Mouse (Mus musculus) yolk sac, embryonic 10.5 days (tissue): ENCODE results near the gene Zfp346.
A peak's percentile ranks its signal among the peaks of the same experiment; 100 is the strongest.

Experiments used
- DNase-seq: peaks from one replicate; pipeline ENCODE4 v3.0.0-alpha.2; 2017; ENCODE audit warnings: low spot score

Zfp346 gene

DNA sequence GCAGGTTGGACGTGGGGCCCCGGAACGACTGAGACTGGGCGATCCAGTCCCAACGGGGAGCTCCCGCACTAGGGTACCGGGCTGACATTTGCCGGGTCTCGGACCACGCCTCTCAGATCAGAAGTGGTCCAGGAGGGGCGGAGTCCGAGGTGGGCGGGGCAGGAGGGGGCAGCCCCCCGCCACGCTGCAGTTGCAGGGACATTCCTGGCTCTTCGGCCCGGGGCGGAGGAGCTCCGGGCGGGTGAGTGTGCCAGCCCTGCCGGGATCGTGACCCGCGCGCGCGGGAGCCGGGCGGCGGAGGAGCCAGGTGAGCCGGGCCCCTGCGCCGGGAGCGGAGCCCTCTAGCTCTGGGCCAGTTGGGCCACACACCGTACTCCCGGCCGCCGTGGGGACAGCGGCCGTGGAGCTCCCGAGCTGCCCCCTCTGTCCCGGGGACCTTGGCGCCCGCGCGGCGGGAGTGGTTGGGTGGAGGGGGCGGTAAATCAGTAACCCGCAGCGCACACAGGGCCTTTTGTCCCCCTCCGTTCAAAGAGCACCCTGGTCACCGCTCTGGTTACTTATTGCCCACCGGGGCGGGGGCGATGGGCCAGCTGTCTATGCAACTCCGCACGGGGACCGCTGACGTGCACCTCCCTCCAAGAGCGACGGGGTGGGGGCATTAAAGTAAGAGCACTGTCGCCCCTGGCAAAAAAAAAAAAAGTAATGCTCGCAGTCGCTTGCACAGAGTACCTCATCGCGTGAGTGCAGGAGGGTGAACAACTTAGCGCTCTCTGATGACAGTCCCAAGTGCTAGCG, 47.7 kb downstream of the Zfp346 start, which contains the start of gene Fgfr4:
Fgfr4 (plus strand) TSS at position 20 of the 795 bp plus-strand sequence.
- peak; percentile 92 for DNase-seq

DNA sequence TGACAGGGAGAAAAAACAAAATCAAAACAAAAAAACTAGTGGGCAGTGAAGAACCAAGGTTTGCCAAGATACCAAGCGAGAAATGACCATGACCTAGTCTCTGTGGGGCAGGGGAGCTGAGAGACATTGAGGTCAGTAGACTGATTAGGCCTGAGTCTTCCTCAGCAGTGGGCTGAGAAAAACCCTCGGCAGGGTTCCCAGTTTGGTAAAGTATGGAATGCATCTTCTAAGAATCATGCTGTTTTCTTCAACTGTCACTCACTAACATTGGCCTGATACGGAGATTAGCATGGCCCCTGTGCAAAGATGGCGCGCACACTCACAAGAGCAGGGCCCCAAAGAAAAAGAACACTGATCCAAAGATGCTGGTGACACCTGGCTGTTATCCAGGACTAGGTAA, 48.8 kb downstream of the Zfp346 start:
- no peak for DNase-seq

DNA sequence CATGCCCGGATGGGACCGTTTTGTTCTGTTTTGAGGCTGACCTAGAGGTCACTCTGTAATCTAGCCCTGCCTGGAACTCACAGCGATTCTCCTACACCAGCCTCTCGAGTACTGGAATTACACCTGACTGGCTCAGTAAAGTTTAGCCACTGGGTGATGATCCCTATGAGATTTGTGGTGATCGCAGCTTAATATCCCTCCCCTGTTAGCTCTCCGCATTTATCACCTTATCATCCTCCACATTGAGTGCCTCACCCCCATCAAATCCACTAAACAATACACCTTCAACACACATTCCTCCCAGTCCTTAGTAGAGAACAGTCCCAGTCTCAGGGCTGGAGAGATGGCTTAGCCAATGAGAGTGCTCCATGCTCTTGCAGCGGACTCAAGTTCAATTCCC, 57.3 kb downstream of the Zfp346 start:
- DNase-seq: no peak

DNA sequence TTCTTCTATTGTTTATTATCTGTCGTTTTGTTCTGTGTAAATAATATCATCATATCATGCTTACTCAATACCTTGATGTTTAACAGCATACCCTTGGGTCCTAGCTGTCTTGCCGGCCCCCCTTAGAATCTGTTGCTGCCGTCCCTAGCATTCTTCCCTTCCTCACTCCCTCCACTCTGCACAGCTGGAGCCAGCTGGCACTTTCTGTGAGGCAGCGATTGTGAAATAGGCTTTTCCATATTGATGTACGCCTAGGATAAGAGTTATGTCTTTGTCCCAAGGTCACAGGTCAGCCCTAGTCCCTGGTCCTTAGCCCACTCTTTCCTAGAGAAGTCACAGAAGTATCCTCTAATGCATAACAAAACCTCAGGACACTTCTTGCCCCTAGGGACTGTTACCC, 58.4 kb downstream of the Zfp346 start:
- DNase-seq: no peak

DNA sequence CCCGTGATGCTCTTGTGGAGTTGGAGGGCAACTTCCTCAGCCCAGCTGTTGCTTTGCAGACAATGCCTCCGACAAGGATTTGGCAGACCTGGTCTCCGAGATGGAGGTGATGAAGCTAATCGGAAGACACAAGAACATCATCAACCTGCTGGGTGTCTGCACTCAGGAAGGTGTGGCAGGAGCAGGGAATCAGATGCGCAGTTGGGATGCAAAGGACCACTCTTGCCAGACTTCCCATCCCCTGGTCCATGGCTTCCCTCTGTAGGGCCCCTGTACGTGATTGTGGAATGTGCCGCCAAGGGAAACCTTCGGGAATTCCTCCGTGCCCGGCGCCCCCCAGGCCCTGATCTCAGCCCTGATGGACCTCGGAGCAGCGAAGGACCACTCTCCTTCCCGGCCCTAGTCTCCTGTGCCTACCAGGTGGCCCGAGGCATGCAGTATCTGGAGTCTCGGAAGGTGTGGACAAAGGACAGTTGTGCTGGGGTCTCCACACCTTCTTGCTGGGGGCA, 60.8 kb downstream of the Zfp346 start:
- no peak for DNase-seq

DNA sequence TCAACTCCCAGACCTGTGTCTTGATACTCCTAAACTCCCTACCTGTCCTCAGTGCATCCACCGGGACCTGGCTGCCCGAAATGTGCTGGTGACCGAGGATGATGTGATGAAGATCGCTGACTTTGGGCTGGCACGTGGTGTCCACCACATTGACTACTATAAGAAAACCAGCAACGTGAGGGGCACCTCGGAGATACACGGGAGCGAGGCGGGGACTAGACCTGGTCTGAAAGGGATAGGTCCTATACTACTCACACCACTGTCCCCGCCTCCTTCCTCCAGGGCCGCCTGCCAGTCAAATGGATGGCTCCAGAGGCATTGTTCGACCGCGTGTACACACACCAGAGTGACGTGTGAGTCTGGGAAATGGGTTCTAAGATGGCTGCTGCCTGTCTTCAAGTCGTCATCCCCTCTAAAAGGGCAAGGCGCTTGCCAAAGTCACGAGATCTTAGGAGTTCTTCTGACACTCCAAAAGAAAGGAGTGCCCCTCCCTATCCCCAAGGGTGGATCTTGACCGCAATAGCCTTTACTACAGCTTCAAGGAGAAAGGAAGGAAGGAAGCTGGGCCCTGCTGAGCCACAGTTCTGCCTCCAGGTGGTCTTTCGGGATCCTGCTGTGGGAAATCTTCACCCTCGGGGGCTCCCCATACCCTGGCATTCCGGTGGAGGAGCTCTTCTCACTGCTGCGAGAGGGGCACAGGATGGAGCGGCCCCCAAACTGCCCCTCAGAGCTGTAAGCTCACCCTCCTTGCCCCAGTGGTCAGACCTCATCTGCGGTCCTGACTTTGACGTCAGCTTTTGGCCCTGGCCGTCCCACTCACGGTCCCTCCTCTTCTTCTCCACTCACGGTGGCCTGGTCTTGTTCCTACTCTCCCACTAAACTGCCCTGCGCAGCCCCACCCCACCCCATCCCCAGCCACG, 62.0 kb downstream of the Zfp346 start:
- no peak for DNase-seq

DNA sequence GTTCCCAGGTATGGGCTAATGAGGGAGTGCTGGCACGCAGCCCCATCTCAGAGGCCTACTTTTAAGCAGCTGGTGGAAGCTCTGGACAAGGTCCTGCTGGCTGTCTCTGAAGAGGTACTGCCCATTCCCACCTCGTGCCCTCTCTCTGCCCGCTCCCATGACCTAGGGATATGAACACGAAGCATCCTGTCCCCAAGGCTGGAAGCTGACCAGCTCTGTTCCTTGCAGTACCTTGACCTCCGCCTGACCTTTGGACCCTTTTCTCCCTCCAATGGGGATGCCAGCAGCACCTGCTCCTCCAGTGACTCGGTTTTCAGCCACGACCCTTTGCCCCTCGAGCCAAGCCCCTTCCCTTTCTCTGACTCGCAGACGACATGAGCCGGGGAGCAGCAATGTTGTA, 62.7 kb downstream of the Zfp346 start:
- no peak for DNase-seq

DNA sequence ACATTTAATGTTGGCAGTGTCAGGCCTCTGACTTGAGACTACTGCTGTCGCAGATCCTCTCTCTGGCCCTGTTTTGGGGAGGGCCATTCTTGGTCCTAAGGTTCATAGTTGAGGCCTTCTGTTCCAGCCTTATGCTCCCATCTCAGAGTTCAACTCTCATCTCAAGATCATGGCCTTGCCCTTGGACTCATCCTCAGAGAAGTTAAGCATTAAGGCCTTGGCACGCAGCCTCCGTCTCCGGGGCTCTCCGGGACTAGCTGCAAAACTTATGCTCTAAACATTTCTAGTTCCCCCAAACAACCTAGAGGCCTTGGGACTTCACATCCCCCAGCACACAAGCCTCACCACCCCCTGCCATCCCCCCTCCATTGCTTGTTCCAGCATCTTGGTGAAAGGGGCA, 63.1 kb downstream of the Zfp346 start:
- no peak for DNase-seq

DNA sequence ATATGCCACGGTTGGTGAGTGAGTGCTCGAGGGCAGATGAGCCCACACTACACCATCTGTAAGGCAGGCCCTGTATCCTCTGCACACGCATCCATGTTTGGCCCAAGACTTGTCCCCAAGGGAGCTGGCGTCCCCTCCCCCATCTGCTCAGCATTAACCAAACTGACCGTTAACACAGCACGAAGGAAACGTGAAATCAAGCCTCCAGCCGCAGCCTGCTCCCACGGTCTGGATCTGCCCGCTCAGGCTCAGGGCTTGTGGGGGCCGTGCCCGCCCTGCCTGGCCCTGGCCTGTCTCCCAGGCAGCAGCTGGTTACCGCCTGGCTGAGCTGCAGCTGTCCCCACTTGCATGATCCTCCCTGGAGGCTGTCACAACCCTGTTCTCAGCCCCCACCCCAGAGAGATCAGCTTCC, 63.9 kb downstream of the Zfp346 start:
- no peak for DNase-seq

DNA sequence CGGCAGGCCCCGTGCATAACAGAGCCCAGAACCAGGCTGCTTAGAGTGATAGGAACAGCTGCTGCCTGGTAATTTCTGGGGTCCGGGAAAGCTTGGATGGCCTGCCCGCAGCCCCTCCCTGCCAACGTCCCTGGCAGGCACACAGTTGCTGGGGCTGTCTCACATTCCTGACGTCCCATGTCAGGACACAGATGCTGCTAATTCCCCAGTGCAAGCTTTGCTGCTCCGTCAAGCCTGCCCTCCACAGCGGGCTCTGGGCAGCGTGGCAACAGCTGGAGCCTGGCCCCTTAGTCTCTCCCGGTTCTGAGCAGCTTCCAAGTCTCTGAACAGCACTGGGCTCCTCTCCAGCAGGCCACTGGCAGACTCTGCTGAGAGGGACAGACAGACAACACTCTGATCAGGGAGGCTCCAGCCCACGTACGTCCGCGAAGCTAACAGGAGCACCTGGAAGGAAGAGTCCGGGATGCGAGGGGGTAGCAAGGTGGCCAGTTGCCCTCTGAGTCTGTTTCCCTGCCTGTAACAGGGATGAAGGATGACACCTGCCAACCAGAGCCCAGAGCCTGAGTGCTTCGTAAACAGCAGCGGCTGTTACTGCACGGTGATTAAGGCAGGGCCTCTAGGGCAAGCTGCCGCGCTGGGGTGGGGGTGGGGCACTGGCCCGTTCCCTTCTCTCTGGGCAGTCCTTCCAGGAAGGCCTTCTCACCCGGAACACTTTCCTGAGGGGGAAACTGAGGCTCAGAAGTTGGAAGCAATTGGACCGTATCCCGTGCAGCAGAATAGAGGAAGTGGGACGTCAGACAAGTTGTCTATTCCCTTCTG, 66.6 kb downstream of the Zfp346 start:
- peak; percentile 44 for DNase-seq

DNA sequence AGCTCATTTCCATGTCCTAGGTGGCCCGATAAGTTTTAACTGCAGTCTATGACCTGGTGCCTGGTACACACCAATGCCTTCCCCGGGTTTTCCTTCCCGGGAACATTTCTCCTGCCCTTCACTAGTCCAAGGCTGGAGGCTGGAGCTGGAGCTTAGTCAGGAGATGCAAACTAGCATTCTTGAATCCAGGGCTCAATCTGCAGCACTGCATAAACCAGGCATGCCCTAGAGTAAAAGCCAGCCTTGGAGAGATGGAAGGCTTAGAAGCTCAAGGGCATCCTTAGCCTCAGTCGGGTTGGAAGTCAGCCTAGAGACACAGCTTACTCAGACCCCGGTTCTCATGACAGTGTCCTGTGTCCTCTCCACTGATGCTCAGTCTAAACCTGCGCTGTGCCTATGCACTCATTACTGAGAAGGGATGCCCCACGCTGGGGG, 67.2 kb downstream of the Zfp346 start:
- no peak for DNase-seq

DNA sequence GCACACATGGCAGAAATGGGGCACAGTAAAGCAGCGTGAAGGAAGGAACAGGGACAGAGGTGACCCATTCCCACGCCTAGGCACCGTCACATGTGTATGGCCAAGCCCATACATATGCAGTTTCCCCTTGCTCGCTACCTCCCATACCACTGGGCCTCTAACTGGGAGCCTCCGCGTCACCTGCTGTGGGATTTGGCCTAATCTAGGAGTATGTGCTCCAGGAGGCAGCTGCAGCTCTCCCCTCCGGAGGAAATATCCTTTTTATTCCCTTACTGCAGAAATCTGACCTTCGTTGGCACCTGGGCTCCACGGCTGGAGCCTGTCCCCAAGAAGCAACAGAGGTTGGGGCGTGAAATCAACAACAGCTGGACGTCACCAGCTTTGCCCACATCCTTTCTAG, 69.2 kb downstream of the Zfp346 start:
- DNase-seq: no peak

DNA sequence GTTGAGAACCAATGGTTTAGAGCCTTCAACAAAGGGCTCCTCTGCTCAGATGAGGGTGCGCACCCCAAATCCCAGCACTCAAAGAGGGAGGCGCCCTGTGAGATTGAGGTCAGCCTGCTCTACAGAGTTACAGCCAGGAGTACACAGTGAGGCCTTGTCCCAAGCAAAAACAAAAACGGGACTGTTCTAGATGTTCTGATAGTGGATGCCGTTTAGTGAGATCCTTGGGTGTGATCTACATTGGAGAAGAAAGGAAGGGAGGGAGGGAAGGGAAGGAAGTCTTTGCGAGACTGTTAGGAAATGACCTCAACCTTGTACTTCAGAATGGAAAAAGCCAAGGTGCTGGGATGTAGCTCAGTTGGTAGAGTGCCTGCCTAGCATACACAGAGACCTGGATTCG, 71.2 kb downstream of the Zfp346 start:
- DNase-seq: no peak

DNA sequence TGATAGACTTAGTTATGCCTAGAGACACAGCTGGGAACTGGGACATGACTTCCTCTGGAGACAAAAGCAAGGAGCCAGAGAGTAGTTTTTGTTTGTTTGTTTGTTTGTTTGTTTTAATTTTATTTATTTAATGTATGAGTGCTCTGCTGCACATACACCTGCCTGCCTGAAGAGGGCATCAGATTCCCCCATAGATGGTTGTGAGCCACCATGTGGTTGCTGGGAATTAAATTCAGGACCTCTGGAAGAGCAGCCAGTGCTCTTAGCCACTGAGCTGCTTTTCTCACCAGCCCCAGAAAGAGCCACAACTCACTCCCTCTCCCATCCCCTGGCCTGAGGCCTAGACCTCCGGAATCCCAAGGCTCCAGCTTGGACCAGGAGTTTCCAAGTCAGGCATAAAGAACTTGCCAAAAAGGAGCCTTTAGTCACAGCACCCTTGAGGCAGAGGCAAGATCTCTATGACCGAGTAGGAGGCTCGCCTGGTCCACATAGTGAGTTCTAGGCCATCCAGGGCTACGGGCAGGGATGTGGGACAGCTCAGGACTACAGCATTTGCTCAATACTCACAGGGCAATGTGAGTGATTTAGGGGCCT, 72.9 kb downstream of the Zfp346 start:
- no peak for DNase-seq

DNA sequence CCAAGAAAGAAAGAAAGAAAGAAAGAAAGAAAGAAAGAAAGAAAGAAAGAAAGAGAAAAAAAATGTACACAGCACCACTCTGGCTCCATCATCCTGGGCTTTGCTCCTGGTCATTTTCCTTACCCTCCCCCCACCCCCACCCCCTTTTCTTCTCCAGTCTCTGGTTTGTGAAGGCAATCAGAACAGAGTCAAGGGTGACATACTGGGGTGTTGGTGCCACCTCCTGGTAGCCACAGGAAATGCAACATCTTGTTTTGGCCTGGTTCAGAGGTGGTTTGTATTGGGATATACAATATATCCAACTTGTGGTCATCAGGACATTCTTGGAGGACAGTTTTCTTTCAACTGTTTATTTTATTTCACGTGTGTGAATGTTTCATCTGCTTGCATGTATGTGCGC, 73.4 kb downstream of the Zfp346 start:
- DNase-seq: peak; percentile 66

DNA sequence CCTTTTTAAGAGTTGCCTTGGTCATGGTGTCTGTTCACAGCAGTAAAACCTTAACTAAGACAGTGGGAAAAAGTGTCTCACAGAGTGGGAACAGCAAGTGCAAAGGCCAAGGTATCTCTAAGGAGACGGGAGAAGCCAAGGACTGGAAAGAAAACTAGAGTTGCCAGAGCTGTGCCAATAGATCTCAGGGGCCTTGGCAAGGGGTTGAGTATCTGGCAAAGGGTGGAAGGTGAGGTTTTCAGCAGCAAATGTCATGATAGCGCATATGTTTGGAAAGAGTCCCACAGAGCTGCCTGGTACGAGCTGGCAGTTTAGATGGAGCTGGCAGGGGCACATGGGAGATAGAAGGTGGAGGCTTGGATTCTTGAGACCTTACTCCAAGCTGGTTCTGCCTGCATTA, 74.5 kb downstream of the Zfp346 start:
- DNase-seq: no peak

DNA sequence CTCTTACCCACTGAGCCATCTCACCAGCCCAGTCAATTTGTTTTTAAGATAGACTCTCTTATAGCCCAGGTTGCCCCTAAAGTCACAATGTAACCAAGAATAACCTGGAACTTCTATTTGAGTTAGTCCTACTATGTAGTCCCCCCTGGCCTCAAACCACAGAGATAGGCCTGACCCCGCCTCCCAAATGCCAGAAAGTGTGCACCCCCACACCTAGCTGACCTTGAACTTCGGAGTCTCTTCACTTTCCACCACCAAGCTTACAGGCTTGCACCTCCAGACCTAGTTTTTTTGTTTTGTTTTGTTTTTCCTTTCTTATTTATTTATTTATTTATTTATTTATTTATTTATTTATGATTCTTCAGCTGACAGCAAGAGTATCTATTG, 76.7 kb downstream of the Zfp346 start:
- DNase-seq: no peak

DNA sequence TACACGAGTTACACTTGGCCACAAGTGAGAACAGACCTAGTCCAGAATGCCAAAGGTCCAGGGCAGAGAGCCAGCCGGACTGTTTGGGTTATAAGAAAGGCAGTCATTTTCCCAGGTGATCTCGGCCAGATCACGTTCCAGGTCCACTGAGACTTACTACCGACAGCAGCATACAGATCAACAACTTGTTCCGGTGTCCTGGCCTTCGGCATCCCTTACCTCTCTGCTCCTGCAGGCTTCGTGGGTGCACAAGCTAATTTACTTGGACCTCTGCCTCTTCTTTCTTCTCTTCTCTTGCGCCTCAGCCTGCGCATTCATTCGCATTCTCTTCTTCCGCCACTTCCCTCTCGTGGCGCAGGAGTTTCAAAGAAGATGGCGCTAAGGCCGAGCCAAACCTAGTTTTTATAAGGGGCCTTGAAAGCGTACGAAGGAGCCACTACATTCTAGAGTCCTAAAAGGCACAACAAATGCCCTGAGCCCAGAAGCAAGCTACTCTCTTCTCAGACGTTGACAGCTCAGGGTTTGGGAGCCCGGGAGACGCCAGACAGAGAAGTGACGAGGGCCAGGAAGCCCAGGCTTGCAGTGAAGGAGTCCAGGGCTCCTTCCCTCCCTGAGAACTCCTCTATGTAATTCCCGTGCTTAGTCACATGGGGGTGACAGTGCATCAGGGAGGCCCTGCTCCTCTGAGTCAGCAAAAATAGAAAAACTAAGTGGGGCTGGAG, 77.2 kb downstream of the Zfp346 start:
- peak; percentile 86 for DNase-seq

DNA sequence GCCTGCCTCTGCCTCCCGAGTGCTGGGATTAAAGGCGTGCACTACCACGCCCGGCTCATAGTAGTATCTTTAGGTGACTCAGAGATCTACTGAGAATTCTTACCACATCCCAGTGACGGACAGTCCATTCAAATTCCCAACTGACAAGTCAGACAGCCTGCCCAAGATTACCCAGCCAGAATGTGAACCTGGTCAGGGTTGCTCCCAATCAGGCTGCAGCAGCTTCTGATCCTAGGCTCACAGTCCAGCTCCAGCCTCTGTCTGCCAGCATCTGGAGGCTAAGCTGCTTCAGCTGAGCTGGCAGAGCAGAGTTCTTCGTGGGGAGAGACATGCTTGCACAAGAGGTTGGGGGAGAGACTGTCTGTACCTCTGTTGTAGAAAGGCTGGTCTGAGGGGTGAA, 78.3 kb downstream of the Zfp346 start:
- DNase-seq: peak; percentile 48
